Mouse (Mus musculus) bone marrow, adult 2 months (tissue): ENCODE measurements around the gene Phb2. TPM values are rescaled to one million over a fixed set of nuclear protein-coding genes. Genes with fewer than 3 reads are reported as not detected.
A peak's percentile ranks its signal among the peaks of the same experiment; 100 is the strongest.

Experiments
- H3K27ac ChIP-seq: fragments of 200-500 bp; 2 replicates; pipeline ENCODE4 v1.5.1; 2012; ENCODE audit warnings: low read depth, mild to moderate bottlenecking, control low read depth, inconsistent platforms, low read length; ENCODE audit not compliant: control insufficient read depth, poor library complexity, insufficient read depth
- H3K4me1 ChIP-seq: fragments of 200-500 bp; 2 replicates; pipeline ENCODE4 v1.6.1; 2011; ENCODE audit warnings: low read length; ENCODE audit not compliant: control insufficient read depth, insufficient read depth
- H3K4me3 ChIP-seq: fragments of 200-500 bp; replicated peaks from 2 replicates; pipeline ENCODE3; 2011; ENCODE audit warnings: mild to moderate bottlenecking, low read depth, low read length, control low read depth; ENCODE audit not compliant: control insufficient read depth
- CTCF ChIP-seq: fragments of 200-500 bp; IDR thresholded peaks from 2 replicates; pipeline ENCODE4 v1.5.1; 2011; ENCODE audit warnings: low read length, control low read depth; ENCODE audit not compliant: control insufficient read depth, insufficient read depth
- POLR2A ChIP-seq: fragments of 200-500 bp; IDR thresholded peaks from 2 replicates; pipeline ENCODE4 v1.6.1; 2011; ENCODE audit warnings: low read depth, mild to moderate bottlenecking, control low read depth, low read length, borderline replicate concordance; ENCODE audit not compliant: control insufficient read depth
- WGBS: fragments of 180-500 bp; shearing (Covaris S2); methylation state at CpG from one replicate; pipeline ENCODE4 v1.1.7; 2018; 5-methylcytosine and 5-hydroxymethylcytosine counted together
- polyA plus RNA-seq: library from polyadenylated mRNA; stranded (reverse); fragments of >200 nt; gene quantifications from 2 replicates; pipeline ENCODE4 v1.2.4, GENCODE M21; 2011; ENCODE audit warnings: low replicate concordance; ENCODE audit not compliant: missing spikeins, insufficient read depth, insufficient read length

The Phb2 gene
- polyA plus RNA-seq, 1 experiment: 213 TPM

DNA sequence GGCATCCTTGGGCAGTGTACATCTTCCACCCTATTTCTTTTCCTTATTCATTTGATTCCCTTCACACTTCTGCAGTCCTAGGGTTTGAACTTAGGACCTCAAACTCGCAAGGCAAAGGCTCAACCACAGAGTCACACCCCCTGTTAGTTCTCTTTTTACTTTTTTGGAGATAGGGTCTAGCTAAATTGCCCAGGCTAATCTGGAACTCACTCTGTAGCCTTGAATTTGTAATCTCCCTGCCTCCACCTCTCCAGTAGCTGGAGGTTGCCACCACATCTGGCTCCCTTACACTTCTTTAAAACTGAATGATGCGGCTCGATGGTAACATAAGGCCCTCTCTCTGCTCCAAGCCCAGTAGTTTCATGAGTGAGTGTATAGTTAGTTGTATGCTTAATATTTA is 22.3 kb downstream of the Phb2 start:
- H3K27ac ChIP-seq: no peak overlapping the region

GRCm38 (mm10) chr6:124737040-124737439 is 24.9 kb downstream of the Phb2 start:
- TF ChIP-seq CTCF: no peak
- WGBS: 85% methylated on average over 11 of the region's 11 CpGs
- Histone ChIP-seq H3K27ac (no peak overlapping the region), H3K4me3 (no peak overlapping the region), H3K4me1 (peaks cover 11% of the 10 kb centered on the region)

More for the DNA sequence above, 22.3 kb downstream of the Phb2 start:
- H3K4me1 ChIP-seq: peaks cover 10% of the 10 kb centered on the region
- 59% methylated on average over 3 of the region's 3 CpGs for WGBS
- no peak overlapping the region for H3K4me3 ChIP-seq
- no peak for TF ChIP-seq POLR2A
- no peak for TF ChIP-seq CTCF

DNA sequence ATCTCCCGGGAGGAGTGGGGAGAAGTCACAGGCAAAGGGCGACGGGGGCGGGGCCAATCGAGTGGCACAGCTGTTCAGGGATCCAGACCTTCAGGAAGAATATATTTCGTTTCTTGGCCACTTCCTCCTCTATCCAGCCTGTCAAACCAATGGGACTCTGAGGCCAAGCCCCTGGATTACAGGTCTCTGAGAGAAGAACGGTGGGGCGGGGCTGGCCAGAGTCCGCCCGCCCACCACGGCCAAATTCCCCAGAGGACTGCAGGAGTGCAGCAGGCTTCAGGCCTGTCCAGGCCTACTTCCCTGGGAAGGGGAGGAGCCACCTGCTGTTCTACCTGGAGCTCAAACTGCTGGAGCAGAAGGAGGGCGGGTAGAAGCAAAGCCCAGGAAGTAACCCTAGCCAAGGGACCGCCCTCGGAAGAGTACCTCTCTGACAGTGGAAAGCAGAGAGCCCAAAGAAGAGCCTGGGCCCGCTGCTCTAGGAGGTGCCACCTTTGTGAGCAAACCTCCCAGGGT is 26.4 kb downstream of the Phb2 start, which contains the start of gene Ptpn6:
TSS of gene Ptpn6 (minus strand) at position 204 of the 513 bp plus-strand sequence.
- no peak for TF ChIP-seq CTCF
- TF ChIP-seq POLR2A: no peak
- WGBS: 12% methylated on average over 15 of the region's 15 CpGs
- Histone ChIP-seq H3K27ac (peak within 1 kb of the TSS; percentile 55), H3K4me1 (peaks cover 8% of the 10 kb centered on the region), H3K4me3 (peak within 1 kb of the TSS; percentile 31)

DNA sequence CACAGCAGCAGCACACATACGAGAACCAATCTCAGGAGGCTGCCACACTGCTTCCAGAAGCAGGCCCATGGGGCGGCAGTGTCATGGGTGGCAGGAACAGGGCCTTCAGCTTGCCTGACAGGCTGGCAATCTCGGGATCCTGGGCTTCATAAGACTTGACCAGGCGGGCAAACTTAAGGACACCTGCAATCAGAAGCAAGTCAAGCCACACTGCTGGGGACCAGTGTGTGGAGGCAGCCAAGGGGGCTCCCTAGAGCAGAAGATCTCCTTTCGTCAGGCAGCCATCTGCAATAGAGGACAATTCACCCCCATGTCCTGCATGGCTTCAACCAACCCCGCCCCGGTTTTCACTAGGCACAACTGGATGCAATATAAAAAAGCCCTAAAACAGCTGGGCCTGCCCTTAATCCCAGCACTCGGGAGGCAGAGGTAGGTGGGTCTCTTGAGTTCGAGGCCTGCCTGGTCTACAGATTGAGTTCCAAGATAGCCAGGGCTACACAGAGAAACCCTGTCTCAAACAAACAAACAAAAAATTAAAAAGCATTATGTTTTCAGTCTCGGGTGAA is 27.2 kb downstream of the Phb2 start:
- TF ChIP-seq POLR2A (no peak), CTCF (no peak)
- WGBS: 78% methylated on average over 10 of the region's 10 CpGs
- Histone ChIP-seq H3K27ac (peak overlapping the region; percentile 55), H3K4me3 (no peak overlapping the region), H3K4me1 (peaks cover 8% of the 10 kb centered on the region)

DNA sequence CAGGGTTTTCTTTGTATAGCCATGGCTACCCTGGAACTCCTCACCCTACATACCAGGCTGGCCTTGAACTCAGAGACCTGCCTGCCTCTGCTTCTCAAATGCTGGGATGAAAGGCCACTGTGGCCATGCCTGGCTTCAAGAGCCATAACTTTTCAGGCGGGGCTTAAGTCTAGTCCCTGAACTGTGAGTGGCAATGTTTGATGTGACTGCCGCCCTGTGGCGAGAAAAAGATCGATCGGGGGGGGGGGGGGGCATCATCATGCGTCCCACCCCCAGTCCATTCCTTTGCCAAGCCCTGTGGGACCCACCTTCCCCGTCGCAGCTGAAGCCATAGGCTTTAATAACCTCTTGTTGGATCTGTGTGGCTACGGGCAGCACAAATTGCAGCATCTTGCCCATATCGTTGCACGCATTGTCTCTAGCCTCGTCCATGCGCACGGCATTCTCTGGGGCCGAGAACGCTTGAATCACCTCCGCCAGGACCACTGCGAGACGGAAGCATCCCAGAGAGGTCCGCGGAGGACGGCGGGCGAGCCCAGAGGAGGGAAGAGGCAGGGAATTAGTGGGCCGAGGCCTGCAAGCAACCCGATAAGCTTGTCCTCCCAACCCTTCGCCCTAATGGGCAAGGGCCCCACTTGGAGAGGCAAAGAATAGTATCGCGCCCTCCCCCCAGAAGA is 28.2 kb downstream of the Phb2 start:
- Histone ChIP-seq H3K4me1 (peaks cover 6% of the 10 kb centered on the region), H3K27ac (peak overlapping the region; percentile 97), H3K4me3 (peak overlapping the region; percentile 83)
- TF ChIP-seq CTCF (peak; percentile 44), POLR2A (no peak)
- 1% methylated on average over 29 of the region's 29 CpGs for WGBS

- Histone ChIP-seq H3K4me1 (peaks cover 6% of the 10 kb centered on the region), H3K27ac (peak within 1 kb of the TSS; percentile 97), H3K4me3 (peak within 1 kb of the TSS; percentile 83)
- WGBS: under 1% methylated on average over 41 of the region's 41 CpGs
- peak; percentile 56 for TF ChIP-seq POLR2A
- TF ChIP-seq CTCF: no peak
Observed at GRCm38 (mm10) chr6:124740888-124741761, 29.0 kb downstream of the Phb2 start, which contains the start of gene Grcc10. TSS of gene Grcc10 (minus strand) at chr6:124741374.

DNA sequence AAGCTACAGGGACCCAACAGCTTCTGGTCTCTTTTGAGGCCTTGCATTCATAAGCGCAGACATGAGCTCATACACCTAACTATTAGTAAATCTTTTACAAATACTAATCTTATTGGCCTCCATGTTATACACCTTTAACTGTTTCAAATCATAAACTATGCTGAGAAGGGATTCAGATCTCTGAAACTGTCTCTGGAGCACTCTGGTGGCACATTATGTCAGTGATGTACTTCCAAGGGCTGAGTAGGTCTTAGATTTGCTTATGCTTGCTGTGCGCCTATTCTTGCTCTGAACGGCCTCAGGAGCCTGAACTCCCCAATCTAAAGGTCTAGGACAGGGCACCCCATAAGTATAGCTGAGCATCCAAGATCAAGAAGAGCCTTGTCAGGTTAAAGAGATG is 29.7 kb downstream of the Phb2 start:
- TF ChIP-seq CTCF: no peak
- no peak for TF ChIP-seq POLR2A
- peaks cover 6% of the 10 kb centered on the region for H3K4me1 ChIP-seq
- WGBS: 83% methylated on average over 3 of the region's 3 CpGs
- H3K27ac ChIP-seq: peak overlapping the region; percentile 85
- no peak overlapping the region for H3K4me3 ChIP-seq

- Histone ChIP-seq H3K4me3 (no peak overlapping the region), H3K4me1 (peaks cover 6% of the 10 kb centered on the region), H3K27ac (no peak overlapping the region)
- no peak; the same call in 1 of the 2 replicates for TF ChIP-seq POLR2A
- TF ChIP-seq CTCF: no peak
- WGBS: 84% methylated on average over 15 of the region's 15 CpGs
Observed at GRCm38 (mm10) chr6:124742839-124743514, 30.8 kb downstream of the Phb2 start.
